In genomic region chr1:170060214-170060613, GRCm38 (mm10) we compare ENCODE assay signal across 31 mouse cellular contexts. TPM values are rescaled to one million over a fixed set of nuclear protein-coding genes. Genes with fewer than 3 reads are reported as not detected.
A peak's percentile ranks its signal among the peaks of the same experiment; 100 is the strongest.
DNase-seq lines count a peak whose midpoint lies in the region; ATAC-seq and TF ChIP-seq lines count a peak whose summit lies in the region.
"Had no signal": no experiment of that assay in that cellular context is flagged by ENCODE, and none has a peak within 500 bp of the region (broad histone marks: within the 10 kb centered on the region; RNA-seq: fewer than 3 reads in every experiment).

No protein-coding gene starts in this region.

- no peak overlapping the region for H3K9ac ChIP-seq in liver, embryonic 14.5 days (replicated peaks)
- H3K9ac ChIP-seq: forebrain, embryonic 13.5 days; hindbrain, embryonic 15.5 days; limb, embryonic 13.5 days; midbrain, embryonic 12.5 days; neural tube, embryonic 13.5 days had no signal

- no peak overlapping the region for H3K4me3 ChIP-seq in gastrocnemius, adult 2 months
- H3K4me3 ChIP-seq in liver, embryonic 14.5 days (ENCODE audit: insufficient read depth in 1 of 2, low read depth in 2 of 2, low read length in 2 of 2), result no peak overlapping the region
- H3K4me3 ChIP-seq in limb, embryonic 10.5 days, result no peak overlapping the region
- H3K4me3 ChIP-seq: forebrain, embryonic 13.5 days; hindbrain, embryonic 15.5 days; left cerebral cortex, adult 2 months; limb, embryonic 13.5 days; midbrain, embryonic 12.5 days; neural tube, embryonic 13.5 days had no signal

- H3K4me1 ChIP-seq in liver, embryonic 14.5 days (replicated peaks; ENCODE audit: control insufficient read depth in 2 of 2, insufficient read depth in 2 of 2, low read length in 1 of 2), result peaks cover 0 to 16% of the 10 kb centered on the region in 2 experiments; a peak in 2 of 4 replicates
- no peaks in the 10 kb centered on the region for H3K4me1 ChIP-seq in limb, embryonic 10.5 days
- H3K4me1 ChIP-seq: forebrain, embryonic 13.5 days; midbrain, embryonic 12.5 days had no signal

- H3K36me3 ChIP-seq in liver, embryonic 14.5 days (replicated peaks; ENCODE audit: control insufficient read depth, insufficient read depth, low read depth), result no peaks in the 10 kb centered on the region
- peaks cover 21% of the 10 kb centered on the region for H3K36me3 ChIP-seq in limb, embryonic 10.5 days
- H3K36me3 ChIP-seq: hindbrain, embryonic 15.5 days; midbrain, embryonic 12.5 days; neural tube, embryonic 13.5 days had no signal

- ATAC-seq in erythroid progenitor cell, adult 5-6 weeks (replicated peaks; ENCODE audit: low FRiP score, poor library complexity, severe bottlenecking), result peak; percentile 75
- ATAC-seq in liver, embryonic 14.5 days (ENCODE audit: insufficient read depth), result peak; percentile 76
- ATAC-seq in megakaryocyte progenitor cell, adult 5-6 weeks (replicated peaks; ENCODE audit: poor library complexity), result peak; percentile 71
- ATAC-seq: forebrain, embryonic 13.5 days; intestine, embryonic 16.5 days had no signal

- TF ChIP-seq EP300 in liver, embryonic 14.5 days (IDR thresholded peaks at IDR 0.05; ENCODE audit: low read depth), result no peak

- no peak for DNase-seq in gastrocnemius, adult 2 months
- DNase-seq in gastrocnemius, adult 8-10 months (ENCODE audit: low spot score in 2 of 2), result no peak
- peak in 2 of 3 experiments; percentile 7 to 9 for DNase-seq in liver, embryonic 14.5 days (ENCODE audit: low read depth in 3 of 3, low spot score in 3 of 3)
- no peak for DNase-seq in adrenal gland, postnatal 25 days
- DNase-seq in T-cell, adult 2 months (ENCODE audit: low spot score), result no peak
- no peak for DNase-seq in limb, embryonic 10.5 days (ENCODE audit: low spot score)
- DNase-seq: adrenal gland, postnatal 10 days; cerebellum, adult 11-12 months; cerebellum, adult 9-11 months; gastrocnemius, postnatal 25 days; heart, adult 18-20 months; heart, postnatal 4 days; kidney, adult 8-10 months; kidney, postnatal 10 days; lung, adult 2 months; lung, postnatal 10 days; right cerebral cortex, postnatal 4 days; thymus, adult 18-20 months; thymus, postnatal 25 days had no signal

- no peaks in the 10 kb centered on the region for H3K9me3 ChIP-seq in liver, embryonic 14.5 days (ENCODE audit: control insufficient read depth, low read length)
- no peaks in the 10 kb centered on the region for H3K9me3 ChIP-seq in limb, embryonic 10.5 days (replicated peaks)
- H3K9me3 ChIP-seq: hindbrain, embryonic 15.5 days; midbrain, embryonic 12.5 days; neural tube, embryonic 13.5 days had no signal

- no peaks in the 10 kb centered on the region for H3K27me3 ChIP-seq in liver, embryonic 14.5 days (ENCODE audit: control insufficient read depth, insufficient read depth, low read length)
- no peaks in the 10 kb centered on the region for H3K27me3 ChIP-seq in limb, embryonic 10.5 days (ENCODE audit: low read depth, poor library complexity, severe bottlenecking)
- H3K27me3 ChIP-seq: CH12.LX; forebrain, embryonic 13.5 days; hindbrain, embryonic 15.5 days; limb, embryonic 13.5 days; midbrain, embryonic 12.5 days; neural tube, embryonic 13.5 days had no signal

- TF ChIP-seq CTCF in gastrocnemius, adult 2 months (IDR thresholded peaks at IDR 0.05), result no peak
- no peak for TF ChIP-seq CTCF in liver, embryonic 14.5 days (IDR thresholded peaks at IDR 0.05; ENCODE audit: low read depth)

- intact Hi-C loops in gastrocnemius, adult 2 months (cut with DNase I), result no loop called here

- H3K27ac ChIP-seq in gastrocnemius, adult 2 months, result 0 out of 2 replicates have a peak overlapping the region, but pooled peaks have one; percentile 1
- H3K27ac ChIP-seq in liver, embryonic 14.5 days, result no peak overlapping the region
- H3K27ac ChIP-seq in limb, embryonic 10.5 days, result no peak overlapping the region
- H3K27ac ChIP-seq: forebrain, embryonic 13.5 days; hindbrain, embryonic 15.5 days; left cerebral cortex, adult 2 months; limb, embryonic 13.5 days; midbrain, embryonic 12.5 days; neural tube, embryonic 13.5 days; stomach, postnatal 0 days had no signal

- WGBS in liver, embryonic 14.5 days (ENCODE audit: insufficient replicate concordance), result 12% methylated on average over 3 of the region's 3 CpGs
- WGBS in limb, embryonic 10.5 days, result 83% methylated on average over 3 of the region's 3 CpGs

- no peak overlapping the region; the same call in 1 of the 2 replicates for H3K4me2 ChIP-seq in liver, embryonic 14.5 days (ENCODE audit: low read depth)
- H3K4me2 ChIP-seq: forebrain, embryonic 13.5 days; heart, embryonic 11.5 days; hindbrain, embryonic 15.5 days; limb, embryonic 13.5 days; midbrain, embryonic 12.5 days; neural tube, embryonic 13.5 days had no signal

RNA-seq across cellular contexts. Expression of gene Ddr2, which starts 50.3 kb away (rescaled TPM):
- total RNA-seq in gastrocnemius, adult 2 months (2021), result 10 to 100 TPM; 16.4 to 22.5 TPM
- 10 to 100 TPM; 10.7 to 20.9 (median 16.8) TPM for total RNA-seq in gastrocnemius, adult 8-10 months (2022)
- 0.36 and 0.42 TPM in 2 replicates for total RNA-seq in erythroid progenitor cell, adult 5-6 weeks (2015; ENCODE audit: low replicate concordance)
- 0.90 TPM in 1 of 2 replicates, not detected in the other for total RNA-seq in erythroid progenitor cell, adult 5-6 weeks (2017; ENCODE audit: low replicate concordance)
- polyA plus RNA-seq in liver, embryonic 14.5 days (2012; rRNA removed), result 0.40 and 0.47 TPM in 2 replicates
- polyA plus RNA-seq in liver, embryonic 14.5 days (2014; fragmentation: Nextera tagmentation; extraction: Ambion mirVana), result 0.72 and 0.86 TPM in 2 replicates
- not detected in 2 replicates for total RNA-seq in megakaryocyte progenitor cell, adult 5-6 weeks (2015)
- total RNA-seq in megakaryocyte progenitor cell, adult 5-6 weeks (2017), result not detected in 2 replicates
- total RNA-seq in adrenal gland, postnatal 25 days (2021), result 11.0 and 13.2 TPM in 2 replicates
- 68.4 and 91.8 TPM in 2 replicates for polyA plus RNA-seq in limb, embryonic 10.5 days (2016; fragmentation: Nextera tagmentation; extraction: Ambion mirVana)

Comparison
In these comparisons a context has a peak if more than half of its experiments do, and no peak if none do; other contexts are left out.
1. DNase-seq: peak in liver, embryonic 14.5 days (2 of 3); none in gastrocnemius, adult 2 months (single experiment), gastrocnemius, adult 8-10 months (0 of 2), adrenal gland, postnatal 25 days (single experiment), T-cell, adult 2 months (single experiment) and limb, embryonic 10.5 days (single experiment).
2. Peak in every context shown above with its lines, with median percentiles within 50 percentile points of each other: ATAC-seq.